Mouse (Mus musculus): ENCODE results near the gene Gps1.
"Not testable (repeated sequence)": the region's sequence is repeated elsewhere in the genome, so short reads cannot be mapped to it uniquely, and the experiment has no call there.

The Gps1 gene

DNA sequence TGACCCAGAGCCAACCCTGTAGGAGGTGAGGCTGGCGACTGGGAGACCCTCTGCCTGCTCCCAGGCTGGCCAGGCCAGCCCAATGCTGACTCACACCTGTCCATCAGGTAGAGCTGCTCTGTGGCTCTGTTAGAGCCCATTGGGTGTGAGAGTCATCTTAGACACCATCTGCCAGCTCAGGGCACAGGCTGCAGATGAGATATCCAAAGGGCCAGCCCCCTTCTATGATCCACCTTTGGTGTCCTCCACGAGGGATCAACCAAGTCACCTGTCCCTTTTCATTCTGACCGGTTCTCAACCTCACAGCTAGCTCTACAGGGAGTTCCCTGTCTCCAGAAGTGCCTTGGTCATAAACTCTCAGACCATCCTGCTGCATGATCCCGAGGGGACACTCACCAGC, 38.2 kb downstream of the Gps1 start:
- DNase-seq (ENCODE audit: low read depth, low spot score) = no peak

DNA sequence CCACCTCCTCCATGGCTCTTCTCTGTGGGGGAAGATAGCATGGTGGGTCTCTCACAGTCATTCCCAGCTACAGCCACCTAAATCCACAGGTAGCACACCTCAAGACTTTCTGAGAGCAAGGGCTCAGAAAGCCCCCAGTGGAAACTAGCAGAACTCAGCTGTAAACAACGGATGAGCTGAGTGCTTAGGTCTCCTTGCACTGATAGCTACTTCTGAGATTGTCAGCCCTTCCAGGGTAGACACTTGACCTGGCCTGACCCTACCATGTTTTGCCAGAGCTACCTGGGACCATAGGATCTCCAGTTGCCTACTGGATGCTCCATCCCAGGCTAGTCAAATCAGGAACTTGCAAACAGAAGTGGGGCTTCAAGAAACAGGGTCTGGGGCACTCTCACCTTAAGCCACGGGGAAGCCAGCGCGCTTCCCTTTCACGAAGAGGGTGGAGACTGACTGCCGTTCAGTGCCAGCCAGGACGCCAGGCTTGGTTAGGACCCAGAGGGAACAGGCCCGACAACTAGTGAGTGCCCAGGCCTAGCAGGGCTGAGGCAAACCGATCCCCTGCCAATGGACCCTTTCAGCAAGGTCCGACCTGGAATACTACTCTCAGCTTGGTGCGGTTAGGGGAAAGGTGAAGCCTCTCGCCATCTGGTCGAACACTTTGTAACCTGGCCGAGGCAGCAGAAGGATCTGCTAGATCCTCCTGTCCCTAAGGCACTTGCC, 38.9 kb downstream of the Gps1 start:
- DNase-seq (ENCODE audit: low read depth, low spot score) = no peak

DNA sequence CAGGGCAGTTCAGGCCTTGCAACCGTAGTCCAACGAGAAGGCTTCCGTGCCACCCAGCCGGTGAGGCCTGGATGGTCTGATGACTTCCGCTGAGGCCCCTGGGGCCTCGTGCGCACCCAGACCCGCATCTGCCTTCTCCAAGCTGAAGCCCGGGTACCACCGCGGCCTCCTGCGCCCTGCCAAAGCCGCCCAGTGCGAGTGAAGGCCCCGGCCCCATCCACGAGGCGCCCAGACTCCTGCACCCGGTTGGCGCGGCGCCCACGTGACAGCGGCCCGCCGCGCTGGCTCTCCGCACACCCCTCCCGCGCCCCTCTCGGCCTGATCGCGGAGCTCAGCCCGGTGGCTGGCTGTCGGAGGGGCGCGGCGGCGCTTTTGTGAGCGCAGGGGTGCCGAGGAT, 39.5 kb downstream of the Gps1 start:
- no peak for DNase-seq (ENCODE audit: low read depth, low spot score)

DNA sequence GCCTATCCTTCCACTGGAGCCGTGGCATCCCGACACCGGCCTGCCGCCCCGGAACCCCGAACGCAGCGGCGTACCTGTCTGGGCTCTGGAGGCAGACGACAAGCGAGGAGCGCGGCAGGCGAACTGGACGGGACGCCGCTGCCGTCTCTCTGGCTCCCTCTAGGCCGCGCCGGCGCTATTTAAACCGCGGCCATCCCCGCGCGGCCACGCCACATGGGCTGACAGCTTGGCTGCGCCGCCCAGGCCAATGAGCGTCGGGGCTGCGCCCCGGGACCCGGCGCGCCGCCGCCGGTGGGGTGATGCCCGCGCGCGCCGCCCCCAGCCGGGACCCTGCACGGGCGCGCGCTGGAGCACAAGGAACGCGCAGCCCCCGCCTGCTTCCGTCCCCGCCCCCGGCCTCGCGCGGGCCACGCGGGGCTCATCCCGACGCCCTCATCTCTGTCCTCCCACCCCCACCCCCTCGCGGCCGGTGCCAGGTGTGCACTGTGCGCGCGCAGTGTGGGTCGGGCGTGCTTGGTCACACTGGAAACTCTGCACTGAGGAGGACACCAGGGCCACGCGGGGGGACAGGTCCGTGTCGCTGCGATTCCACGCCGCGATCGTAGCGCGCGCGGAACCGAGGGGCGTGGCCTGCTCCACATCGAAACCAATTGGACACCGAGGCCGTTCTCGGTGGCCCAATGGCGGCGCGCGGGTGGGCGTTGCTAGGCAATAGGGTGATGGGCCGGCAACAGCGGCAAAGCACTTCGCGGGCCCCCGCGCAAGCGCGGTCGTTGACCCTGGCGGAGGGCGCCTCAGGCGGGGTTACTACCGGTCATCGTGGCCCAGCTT, 40.1 kb downstream of the Gps1 start, which contains the start of gene Fasn:
Gene Fasn, minus strand, starts transcription at position 592 of the 831 bp plus-strand sequence.
- peak; percentile 98 for DNase-seq (ENCODE audit: low read depth, low spot score)

DNA sequence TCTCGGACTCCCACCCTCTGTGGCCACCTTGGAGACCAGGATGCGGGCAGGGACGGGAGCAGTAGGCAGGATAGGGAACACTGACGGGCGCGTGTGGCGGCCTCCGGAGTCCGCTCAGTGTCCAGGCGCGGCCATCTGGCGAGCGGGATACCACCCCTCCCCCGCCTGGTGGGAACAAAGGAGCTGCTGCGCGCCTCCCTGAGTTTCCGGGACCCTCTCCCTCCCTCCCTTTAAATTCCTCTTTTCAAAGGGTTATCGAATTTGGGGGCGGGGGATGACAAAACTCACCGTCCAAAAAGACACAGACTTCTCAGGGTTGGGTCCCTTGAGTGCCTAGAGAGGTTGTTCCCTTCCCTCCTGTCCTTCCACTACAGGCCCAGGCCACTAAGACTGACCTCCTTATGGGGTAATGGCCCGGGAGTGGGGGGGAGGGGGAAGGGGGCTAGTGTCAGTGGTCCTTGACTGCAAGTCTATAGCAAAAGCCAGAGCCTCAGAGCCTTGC, 40.8 kb downstream of the Gps1 start:
- no peak for DNase-seq (ENCODE audit: low read depth, low spot score)

DNA sequence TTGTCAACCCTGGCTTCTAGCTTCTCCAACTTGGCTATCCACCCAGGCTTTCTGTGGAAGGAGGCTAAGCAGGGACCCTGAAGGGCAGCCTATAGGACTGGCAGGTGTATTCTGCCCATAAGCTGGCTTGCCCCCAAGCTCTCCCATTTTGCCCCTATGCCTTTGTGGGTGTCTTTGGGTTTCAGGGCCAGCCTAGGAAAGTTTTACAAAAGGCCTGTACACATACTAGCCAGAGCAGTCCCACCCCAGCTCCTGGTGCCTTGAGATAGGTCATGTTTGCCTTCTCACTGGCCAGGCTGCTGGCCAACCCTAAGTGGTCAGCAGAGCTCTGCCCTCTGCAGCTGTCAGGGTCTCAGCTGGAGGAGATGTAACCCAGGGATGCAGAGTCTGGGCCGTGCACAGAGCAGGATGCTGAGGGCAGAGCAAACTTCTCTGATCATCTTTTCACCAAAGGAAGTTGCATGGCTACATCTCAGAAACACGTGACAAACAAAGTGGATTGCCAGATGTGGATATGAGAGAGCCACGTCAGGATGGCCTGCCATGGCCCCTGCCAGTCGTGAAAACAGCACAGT, 41.3 kb downstream of the Gps1 start:
- DNase-seq (ENCODE audit: low read depth, low spot score) = peak; percentile 15

DNA sequence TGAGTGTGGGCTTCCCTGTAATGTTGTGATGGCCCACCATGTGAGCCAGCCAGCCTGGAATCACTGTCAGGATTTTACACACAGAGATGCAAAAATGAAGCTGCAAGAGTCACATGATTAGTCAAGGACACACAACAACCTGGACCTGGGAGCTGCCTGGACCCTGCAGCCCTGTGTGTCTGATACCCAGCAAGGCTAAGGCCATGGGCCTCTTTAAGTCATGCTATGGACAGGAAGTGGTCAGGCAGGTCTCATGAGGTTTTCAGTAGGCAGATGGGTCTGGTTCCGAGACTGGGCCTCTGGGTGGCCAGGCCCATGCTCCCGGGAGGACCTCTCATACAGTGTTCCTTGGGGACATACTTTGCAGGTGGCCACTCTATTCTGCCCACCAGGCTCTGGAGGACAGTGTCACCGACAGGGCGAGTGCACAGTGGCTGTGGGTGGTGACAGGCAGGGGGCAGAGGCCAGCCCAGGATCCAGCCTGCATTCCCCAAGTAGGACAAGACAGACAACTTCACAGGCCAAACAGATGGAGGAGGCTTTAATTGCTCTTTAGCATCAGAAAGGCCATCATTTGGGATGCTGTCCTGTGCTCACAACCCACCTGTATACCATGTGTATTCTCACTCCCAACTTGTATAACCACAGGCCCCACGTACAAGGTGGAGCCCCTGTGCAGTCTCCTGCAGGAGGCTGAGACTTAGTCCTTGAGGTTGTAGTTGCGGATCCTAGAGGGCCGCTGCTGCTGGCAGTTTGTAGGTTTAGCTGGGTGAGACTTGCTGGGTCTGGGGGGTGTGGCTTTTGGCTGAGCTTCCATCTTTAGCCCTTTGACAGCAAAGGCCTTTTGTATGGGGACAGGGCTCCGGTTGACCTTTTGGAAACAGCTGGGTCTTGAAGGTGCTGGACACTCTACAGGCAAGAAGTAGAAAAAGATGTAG, 42.2 kb downstream of the Gps1 start:
- no peak for DNase-seq (ENCODE audit: low read depth, low spot score)

DNA sequence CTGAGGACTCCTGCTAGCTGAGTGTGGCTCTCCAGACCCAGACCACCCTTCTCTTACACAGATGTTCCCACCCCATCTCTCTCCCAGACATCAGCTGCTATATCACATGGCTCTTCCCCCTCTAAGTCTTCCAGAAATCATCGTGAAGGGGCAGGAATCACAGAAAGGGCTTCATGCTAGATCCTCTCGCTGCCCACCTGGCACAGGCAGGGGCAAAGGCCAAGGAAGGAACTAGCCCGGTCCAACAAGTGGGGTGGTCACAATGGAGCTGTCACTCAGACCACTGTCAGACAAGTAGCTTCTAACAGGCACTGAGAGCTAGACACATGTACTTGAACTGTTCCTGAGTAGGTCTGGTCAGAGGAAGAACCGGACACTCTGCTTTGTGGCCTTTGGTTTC, 44.3 kb downstream of the Gps1 start:
- DNase-seq (ENCODE audit: low read depth, low spot score) = no peak

DNA sequence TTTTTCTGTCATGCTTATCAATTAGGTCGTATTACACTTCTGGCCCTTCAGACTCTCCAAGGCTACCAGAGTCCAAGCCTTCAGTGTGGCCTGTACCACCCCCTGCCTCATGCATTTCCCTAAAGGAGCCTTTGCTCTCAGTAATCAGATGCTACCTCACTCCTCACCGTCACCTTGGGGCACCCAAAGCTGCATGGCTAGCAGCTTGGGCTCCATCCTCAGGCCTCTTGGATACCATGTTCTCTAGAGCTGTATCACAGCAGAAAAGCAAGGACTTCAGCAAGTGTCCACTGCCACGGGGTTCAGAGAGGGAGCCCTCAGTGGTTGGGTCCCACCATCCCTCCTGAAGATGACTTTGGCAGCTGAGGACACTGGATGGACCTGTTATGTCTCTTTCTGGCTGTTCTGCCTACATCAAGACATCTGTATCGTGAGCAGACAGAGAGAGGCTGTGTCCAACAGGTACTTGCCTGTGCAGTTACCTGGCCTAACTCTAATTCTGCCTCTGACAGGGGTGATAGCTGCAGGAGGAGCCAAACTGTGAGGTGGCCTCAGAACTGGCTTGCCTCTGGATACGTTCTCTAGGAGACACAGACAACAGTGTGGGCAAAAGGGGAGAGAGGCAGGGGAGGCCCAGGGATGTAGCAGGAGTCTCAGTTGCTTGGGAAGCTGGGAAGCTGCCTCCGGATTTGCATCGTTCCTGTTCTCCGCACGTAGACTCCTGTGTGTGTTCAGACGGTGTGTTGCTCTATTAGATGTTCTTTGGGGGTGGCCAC, 45.9 kb downstream of the Gps1 start:
- no peak for DNase-seq (ENCODE audit: low read depth, low spot score)

DNA sequence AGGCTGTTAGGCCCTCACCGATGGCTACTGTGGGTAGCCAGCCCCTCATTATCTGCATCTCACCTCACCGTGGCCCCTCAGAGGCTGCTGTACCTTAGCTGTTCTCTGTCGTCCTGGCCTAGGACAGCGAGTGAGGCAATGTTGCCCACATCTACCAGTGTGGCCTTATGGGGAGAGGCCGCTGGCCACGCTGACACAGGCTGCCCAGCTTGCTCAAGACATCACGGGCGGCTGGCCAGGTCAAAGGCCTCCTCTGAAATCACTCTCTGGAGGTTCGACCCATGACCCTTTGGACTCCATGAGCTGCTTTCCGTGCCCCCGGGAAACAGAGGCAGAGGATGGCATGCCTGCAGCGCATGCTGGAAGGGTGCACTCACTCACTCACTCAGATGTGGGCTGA, 46.6 kb downstream of the Gps1 start:
- DNase-seq (ENCODE audit: low read depth, low spot score) = no peak

DNA sequence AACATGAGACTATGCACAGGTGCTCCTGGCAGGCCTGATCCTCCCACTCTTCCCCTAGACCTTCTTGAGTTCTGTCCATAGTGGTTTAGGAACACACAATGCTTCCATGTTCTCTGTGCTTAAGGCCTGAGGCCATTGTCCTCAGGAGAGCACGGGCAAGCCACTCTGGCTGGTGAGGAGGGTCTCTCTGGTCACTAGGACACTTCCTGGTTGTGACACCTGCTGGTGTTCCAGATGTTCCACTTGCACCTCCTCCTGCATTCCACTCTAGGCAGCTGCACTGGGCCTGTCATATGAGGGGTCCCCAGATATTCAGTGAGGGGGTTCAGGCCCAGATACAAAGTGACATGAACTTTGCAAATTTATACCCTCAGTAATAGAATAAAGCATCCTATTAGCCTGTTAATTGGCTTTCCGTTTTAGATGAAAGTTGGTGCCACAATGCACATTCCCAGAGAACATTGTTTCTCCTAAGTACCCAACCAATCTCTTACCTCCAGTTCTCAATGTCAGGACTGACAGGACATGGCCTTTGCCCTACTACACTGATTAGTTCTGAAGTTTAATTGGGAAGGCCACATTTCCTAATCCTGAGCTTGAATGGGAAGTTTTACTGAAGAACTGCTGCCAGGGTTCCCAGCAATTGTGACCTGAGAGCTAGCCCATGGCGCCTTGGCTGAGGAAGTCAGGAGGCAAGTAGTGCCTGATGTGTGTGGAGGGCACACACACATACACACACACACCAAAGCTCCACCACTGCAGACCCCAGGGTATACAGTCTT, 47.8 kb downstream of the Gps1 start:
- DNase-seq (ENCODE audit: low read depth, low spot score) = no peak

DNA sequence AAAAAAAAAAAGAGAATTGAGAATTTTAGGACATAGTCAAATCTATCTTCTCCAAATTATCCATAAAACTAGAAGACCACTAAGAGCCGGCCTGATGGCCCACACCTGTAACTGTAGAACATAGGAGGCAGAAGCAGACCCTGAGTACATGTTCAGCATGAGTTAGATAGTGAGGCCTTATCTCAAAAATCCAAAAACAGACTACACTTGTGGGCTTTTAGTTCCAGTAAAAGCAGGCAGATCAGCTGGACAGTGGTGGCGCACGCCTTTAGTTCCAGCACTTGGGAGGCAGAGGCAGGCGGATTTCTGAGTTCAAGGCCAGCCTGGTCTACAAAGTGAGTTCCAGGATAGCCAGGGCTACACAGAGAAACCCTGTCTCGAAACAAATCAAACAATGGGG, 48.9 kb downstream of the Gps1 start:
- not testable (repeated sequence) for DNase-seq (ENCODE audit: low read depth, low spot score)

DNA sequence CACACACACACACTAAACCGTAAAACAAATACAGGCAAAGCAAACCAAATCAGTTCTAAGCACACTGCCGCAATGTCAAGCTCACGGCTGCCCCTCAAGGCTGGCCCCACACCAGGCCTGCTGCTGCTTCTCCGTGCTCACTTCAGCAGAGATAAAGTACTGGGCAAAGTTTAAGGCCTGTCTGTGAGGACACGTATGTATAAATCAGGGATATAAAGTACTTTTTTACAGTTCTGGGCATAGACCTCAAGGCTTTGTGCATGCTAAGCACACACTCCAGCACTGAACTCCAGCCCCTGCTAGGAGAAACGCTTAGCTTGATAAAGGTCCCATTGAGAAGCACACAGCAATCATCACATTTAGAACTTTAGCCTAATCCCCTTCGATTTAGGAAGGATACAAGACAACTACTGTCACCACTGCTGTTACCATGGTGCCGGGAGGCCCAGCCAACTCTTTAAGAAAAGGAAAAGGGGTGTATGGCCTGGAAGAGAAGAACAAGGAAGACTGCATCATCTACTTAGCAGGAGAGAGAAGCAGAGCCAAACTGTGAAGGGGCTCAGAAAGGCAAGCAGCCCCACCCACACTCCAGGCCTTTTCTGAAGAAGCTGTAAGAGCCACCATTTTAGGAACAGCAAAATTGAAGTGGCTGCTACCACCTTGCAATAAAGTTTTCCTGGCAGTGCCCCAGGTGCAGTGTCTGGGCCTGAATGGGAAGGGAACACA, 49.6 kb downstream of the Gps1 start:
- peak; percentile 13 for DNase-seq (ENCODE audit: low read depth, low spot score)
